Mouse (Mus musculus): Measurements from ENCODE around the gene 2610507B11Rik. TPM values are rescaled to one million over a fixed set of nuclear protein-coding genes. Genes with fewer than 3 reads are reported as not detected.
A peak's percentile ranks its signal among the peaks of the same experiment; 100 is the strongest.

Gene 2610507B11Rik
- polyA plus RNA-seq, 1 experiment: 98.5 TPM

DNA sequence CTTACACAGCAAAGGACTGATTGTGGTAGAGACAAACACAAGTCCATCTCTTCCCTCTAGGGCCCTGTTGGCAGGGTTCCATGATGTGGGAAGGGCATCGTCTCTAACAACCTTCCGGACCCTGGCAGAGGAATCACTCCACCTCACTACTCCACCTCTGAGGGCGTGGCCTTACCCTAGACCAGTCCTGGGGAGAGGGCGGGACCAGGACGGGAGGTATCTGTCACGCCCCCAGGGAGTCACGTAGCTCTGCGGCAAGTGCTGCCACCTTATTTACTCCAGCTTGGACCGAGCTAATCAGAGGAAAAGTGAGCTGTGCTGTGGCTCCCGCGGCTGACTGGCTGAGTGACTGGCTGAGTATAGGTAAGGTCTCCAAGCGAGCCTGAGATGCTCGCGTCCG, 61.3 kb downstream of the 2610507B11Rik start, which contains the start of gene Aldoc:
Gene Aldoc (plus strand): TSS at position 109 of the 400 bp plus-strand sequence.
- Histone ChIP-seq H3K4me1 (replicated peaks; ENCODE audit: control insufficient read depth, insufficient read depth, low read length) (peaks cover 4% of the 10 kb centered on the region; the same call in 1 of the 2 replicates), H3K4me3 (ENCODE audit: control insufficient read depth, insufficient read depth, low read length) (no peak within 1 kb of the TSS), H3K27me3 (ENCODE audit: control insufficient read depth, insufficient read depth, low read length) (no peaks in the 10 kb centered on the region), H3K27ac (ENCODE audit: control insufficient read depth, insufficient read depth, low read length) (no peak within 1 kb of the TSS), H3K36me3 (ENCODE audit: control insufficient read depth, insufficient read depth, low read length) (peaks cover 38% of the 10 kb centered on the region)
- WGBS: 8% methylated on average over 15 of the region's 15 CpGs
- peak; percentile 69 for DNase-seq
- TF ChIP-seq CTCF (IDR thresholded peaks at IDR 0.05; ENCODE audit: borderline replicate concordance, control insufficient read depth, extremely low read depth, insufficient read depth, low read length, poor library complexity) (no peak), POLR2A (IDR thresholded peaks at IDR 0.05; ENCODE audit: control insufficient read depth, extremely low read depth, insufficient read depth, low read length, poor library complexity) (no peak)

DNA sequence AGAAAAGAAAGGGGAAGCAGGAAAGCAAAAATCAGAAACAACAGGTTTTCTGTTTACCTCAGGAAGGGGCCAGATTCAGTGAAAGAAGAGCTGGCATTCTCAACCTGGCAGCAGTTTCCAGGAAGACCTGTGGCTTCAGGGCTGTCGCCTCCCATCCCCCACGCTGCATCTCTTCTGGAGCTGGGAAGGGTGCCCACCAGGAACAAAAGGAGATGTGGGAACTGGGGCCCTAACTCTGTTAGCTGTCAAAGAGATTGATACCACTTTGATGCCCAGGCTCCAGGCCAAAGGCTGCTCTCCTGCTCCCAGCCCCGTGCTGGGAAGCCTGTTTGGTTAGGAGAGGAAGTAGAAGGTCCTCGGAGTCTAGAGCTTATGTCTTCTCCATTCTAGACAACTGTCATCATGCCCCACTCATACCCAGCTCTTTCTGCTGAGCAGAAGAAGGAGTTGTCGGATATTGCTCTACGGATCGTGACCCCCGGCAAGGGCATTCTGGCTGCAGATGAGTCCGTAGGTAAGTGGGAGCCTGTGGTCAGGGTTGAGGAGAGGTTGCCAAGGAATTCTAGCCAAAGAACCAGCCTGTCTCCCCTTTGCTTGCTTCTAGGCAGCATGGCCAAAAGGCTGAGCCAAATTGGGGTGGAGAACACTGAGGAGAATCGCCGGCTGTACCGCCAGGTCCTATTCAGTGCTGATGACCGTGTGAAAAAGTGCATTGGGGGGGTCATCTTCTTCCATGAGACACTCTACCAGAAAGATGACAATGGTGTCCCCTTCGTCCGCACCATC, 62.6 kb downstream of the 2610507B11Rik start:
- Histone ChIP-seq H3K27ac (ENCODE audit: control insufficient read depth, insufficient read depth, low read length) (no peak overlapping the region), H3K4me1 (replicated peaks; ENCODE audit: control insufficient read depth, insufficient read depth, low read length) (peaks cover 9% of the 10 kb centered on the region), H3K36me3 (ENCODE audit: control insufficient read depth, insufficient read depth, low read length) (peaks cover 25% of the 10 kb centered on the region), H3K27me3 (ENCODE audit: control insufficient read depth, insufficient read depth, low read length) (no peaks in the 10 kb centered on the region), H3K4me3 (ENCODE audit: control insufficient read depth, insufficient read depth, low read length) (no peak overlapping the region)
- TF ChIP-seq POLR2A (IDR thresholded peaks at IDR 0.05; ENCODE audit: control insufficient read depth, extremely low read depth, insufficient read depth, low read length, poor library complexity) (no peak), CTCF (IDR thresholded peaks at IDR 0.05; ENCODE audit: borderline replicate concordance, control insufficient read depth, extremely low read depth, insufficient read depth, low read length, poor library complexity) (no peak)
- WGBS: 91% methylated on average over 15 of the region's 15 CpGs
- no peak for DNase-seq

DNA sequence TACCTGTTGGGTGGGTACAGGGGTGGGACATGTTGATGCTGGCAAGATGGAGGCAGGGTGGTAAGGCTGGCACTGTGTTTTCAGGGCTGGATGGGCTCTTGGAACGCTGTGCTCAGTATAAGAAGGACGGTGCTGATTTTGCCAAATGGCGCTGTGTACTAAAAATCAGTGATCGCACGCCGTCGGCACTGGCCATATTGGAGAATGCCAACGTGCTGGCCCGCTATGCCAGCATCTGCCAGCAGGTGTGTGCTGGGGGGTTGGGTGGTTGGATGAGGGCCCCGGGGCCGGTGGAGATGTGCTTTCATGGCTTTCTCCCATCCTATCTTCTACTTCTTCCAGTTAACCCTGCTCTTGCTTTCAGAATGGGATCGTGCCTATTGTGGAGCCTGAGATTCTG, 63.4 kb downstream of the 2610507B11Rik start:
- Histone ChIP-seq H3K36me3 (ENCODE audit: control insufficient read depth, insufficient read depth, low read length) (peaks cover 22% of the 10 kb centered on the region), H3K27me3 (ENCODE audit: control insufficient read depth, insufficient read depth, low read length) (no peaks in the 10 kb centered on the region), H3K27ac (ENCODE audit: control insufficient read depth, insufficient read depth, low read length) (no peak overlapping the region), H3K4me3 (ENCODE audit: control insufficient read depth, insufficient read depth, low read length) (no peak overlapping the region), H3K4me1 (replicated peaks; ENCODE audit: control insufficient read depth, insufficient read depth, low read length) (peaks cover 9% of the 10 kb centered on the region)
- TF ChIP-seq CTCF (IDR thresholded peaks at IDR 0.05; ENCODE audit: borderline replicate concordance, control insufficient read depth, extremely low read depth, insufficient read depth, low read length, poor library complexity) (no peak), POLR2A (IDR thresholded peaks at IDR 0.05; ENCODE audit: control insufficient read depth, extremely low read depth, insufficient read depth, low read length, poor library complexity) (no peak)
- no peak for DNase-seq
- 94% methylated on average over 12 of the region's 12 CpGs for WGBS

DNA sequence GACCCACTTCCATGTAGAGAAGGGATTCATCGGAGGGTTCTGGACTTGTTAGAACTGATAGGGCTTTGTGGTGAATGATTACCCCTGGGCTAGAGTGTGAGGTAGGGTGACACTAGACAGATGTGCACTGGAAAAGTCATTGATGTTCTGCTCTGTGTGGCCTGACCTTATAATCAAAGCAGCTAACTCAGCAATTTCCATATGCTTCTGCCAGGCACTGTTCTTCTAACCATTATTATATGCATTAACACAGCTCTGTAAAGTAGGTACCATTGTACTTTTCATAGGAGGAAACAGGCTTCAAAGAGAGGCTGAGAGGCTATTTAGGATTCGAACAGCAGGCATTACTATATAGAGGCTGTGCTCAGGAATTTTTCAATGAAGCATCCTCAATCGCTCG, 65.7 kb downstream of the 2610507B11Rik start:
- 97% methylated on average over 4 of the region's 4 CpGs for WGBS

DNA sequence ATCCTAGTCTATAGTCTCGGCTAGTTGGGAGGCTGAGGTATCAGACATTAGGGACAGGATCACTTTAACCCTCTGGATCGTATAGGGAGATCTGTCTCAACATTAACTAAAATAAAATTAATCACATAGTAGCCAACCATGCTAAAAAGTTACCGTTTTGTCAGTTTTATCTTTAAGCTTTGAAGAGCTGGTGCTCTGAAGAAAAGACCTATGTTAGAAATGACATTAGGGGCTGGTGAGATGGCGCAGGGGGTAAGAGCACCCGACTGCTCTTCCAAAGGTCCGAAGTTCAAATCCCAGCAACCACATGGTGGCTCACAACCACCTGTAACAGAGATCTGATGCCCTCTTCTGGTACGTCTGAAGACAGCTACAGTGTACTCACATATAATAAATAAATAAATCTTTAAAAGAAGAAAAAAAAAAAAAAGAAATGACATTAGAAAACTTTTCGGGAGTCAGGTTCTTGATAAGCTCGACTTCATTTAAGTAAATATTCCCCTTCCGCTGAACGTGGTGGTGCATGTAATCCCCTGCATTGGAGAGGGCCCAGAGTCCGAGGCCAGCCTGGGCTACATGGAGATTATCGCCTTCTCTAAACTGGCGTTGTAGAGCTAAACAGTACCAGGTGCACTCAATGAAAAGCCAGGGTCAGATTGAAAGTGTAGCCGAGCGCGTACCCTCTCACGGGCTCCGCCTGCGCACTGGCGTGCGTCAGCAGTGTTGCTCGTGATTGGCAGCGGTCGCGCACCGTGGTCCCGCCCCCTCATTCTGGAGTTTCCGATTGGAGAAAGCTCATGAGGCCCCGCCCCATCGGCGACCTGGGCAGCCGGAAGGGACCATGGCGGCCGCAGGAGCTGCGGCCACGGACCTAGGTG, 66.3 kb downstream of the 2610507B11Rik start, which contains the start of gene Pigs:
Gene Pigs (plus strand): TSS at position 782 of the 878 bp plus-strand sequence.
- peak; percentile 96 for DNase-seq
- peaks cover 7% of the 10 kb centered on the region for H3K4me1 ChIP-seq (replicated peaks; ENCODE audit: control insufficient read depth, insufficient read depth, low read length)
- H3K4me3 ChIP-seq (ENCODE audit: control insufficient read depth, insufficient read depth, low read length): peak within 1 kb of the TSS; percentile 84
- 12% methylated on average over 37 of the region's 37 CpGs for WGBS
- peak within 1 kb of the TSS; percentile 37; the same call in 1 of the 2 replicates for H3K27ac ChIP-seq (ENCODE audit: control insufficient read depth, insufficient read depth, low read length)
- no peaks in the 10 kb centered on the region for H3K36me3 ChIP-seq (ENCODE audit: control insufficient read depth, insufficient read depth, low read length)
- no peaks in the 10 kb centered on the region for H3K27me3 ChIP-seq (ENCODE audit: control insufficient read depth, insufficient read depth, low read length)
- TF ChIP-seq CTCF (IDR thresholded peaks at IDR 0.05; ENCODE audit: borderline replicate concordance, control insufficient read depth, extremely low read depth, insufficient read depth, low read length, poor library complexity) (peak; percentile 57; the same call in 1 of the 2 replicates), POLR2A (IDR thresholded peaks at IDR 0.05; ENCODE audit: control insufficient read depth, extremely low read depth, insufficient read depth, low read length, poor library complexity) (peak; percentile 77)

More for the DNA sequence above, 65.7 kb downstream of the 2610507B11Rik start:
- Histone ChIP-seq H3K4me1 (replicated peaks; ENCODE audit: control insufficient read depth, insufficient read depth, low read length) (peaks cover 9% of the 10 kb centered on the region), H3K27ac (ENCODE audit: control insufficient read depth, insufficient read depth, low read length) (no peak overlapping the region), H3K4me3 (ENCODE audit: control insufficient read depth, insufficient read depth, low read length) (no peak overlapping the region), H3K27me3 (ENCODE audit: control insufficient read depth, insufficient read depth, low read length) (no peaks in the 10 kb centered on the region), H3K36me3 (ENCODE audit: control insufficient read depth, insufficient read depth, low read length) (peaks cover under 1% of the 10 kb centered on the region; the same call in 1 of the 2 replicates)
- TF ChIP-seq CTCF (IDR thresholded peaks at IDR 0.05; ENCODE audit: borderline replicate concordance, control insufficient read depth, extremely low read depth, insufficient read depth, low read length, poor library complexity) (no peak), POLR2A (IDR thresholded peaks at IDR 0.05; ENCODE audit: control insufficient read depth, extremely low read depth, insufficient read depth, low read length, poor library complexity) (no peak)
- no peak for DNase-seq

DNA sequence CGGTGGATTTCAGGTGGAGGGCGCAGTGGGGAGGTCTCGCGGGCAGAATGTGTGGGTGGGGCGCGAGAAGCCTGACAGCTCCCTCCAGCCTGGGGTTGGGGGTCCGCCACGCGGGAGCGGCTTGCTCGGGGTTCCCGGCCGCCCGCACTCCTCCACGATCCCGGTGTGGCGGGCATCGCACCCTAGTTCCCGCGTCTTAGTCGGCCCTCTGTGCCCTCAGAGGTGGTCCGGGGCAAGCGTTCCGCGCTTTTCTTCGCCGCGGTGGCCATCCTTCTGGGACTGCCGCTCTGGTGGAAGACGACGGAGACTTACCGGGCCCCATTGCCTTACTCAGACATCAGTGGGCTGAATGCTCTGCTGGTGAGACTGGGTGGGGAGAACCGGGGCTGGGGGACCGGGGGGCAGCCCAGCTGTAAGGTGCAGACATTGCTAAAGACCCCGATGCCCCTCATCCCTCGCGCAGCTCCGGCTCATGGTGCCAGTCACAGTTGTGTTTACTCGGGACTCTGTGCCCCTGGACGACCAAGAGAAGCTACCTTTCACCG, 67.0 kb downstream of the 2610507B11Rik start:
- WGBS: under 1% methylated on average over 40 of the region's 41 CpGs
- H3K27ac ChIP-seq (ENCODE audit: control insufficient read depth, insufficient read depth, low read length): no peak overlapping the region

More for the DNA sequence above, 67.0 kb downstream of the 2610507B11Rik start:
- peaks cover 5% of the 10 kb centered on the region for H3K4me1 ChIP-seq (replicated peaks; ENCODE audit: control insufficient read depth, insufficient read depth, low read length)
- TF ChIP-seq POLR2A (IDR thresholded peaks at IDR 0.05; ENCODE audit: control insufficient read depth, extremely low read depth, insufficient read depth, low read length, poor library complexity) (no peak), CTCF (IDR thresholded peaks at IDR 0.05; ENCODE audit: borderline replicate concordance, control insufficient read depth, extremely low read depth, insufficient read depth, low read length, poor library complexity) (peak; percentile 5; the same call in 1 of the 2 replicates)
- peak overlapping the region; percentile 84 for H3K4me3 ChIP-seq (ENCODE audit: control insufficient read depth, insufficient read depth, low read length)
- DNase-seq: no peak
- no peaks in the 10 kb centered on the region for H3K27me3 ChIP-seq (ENCODE audit: control insufficient read depth, insufficient read depth, low read length)
- peaks cover 3% of the 10 kb centered on the region; the same call in 1 of the 2 replicates for H3K36me3 ChIP-seq (ENCODE audit: control insufficient read depth, insufficient read depth, low read length)
